Mouse (Mus musculus) lung, postnatal 0 days (tissue): ENCODE results near the gene Ndufaf8. TPM values are rescaled to one million over a fixed set of nuclear protein-coding genes. Genes with fewer than 3 reads are reported as not detected.
A peak's percentile ranks its signal among the peaks of the same experiment; 100 is the strongest.

Experiments
- ATAC-seq: fragments of 200-750 bp; cut with Nextera tagmentation; 2 replicates; pipeline ENCODE4 v1.8.0; 2017; ENCODE audit warnings: moderate library complexity
- DNase-seq: peaks from one replicate; pipeline ENCODE4 v3.0.0-alpha.2; 2016; ENCODE audit warnings: low spot score
- H3K27ac ChIP-seq: fragments of 300-500 bp; sonication (generic); 2 replicates; pipeline ENCODE4 v1.5.1; 2014; ENCODE audit warnings: antibody characterized with exemption, mild to moderate bottlenecking, low read length, mixed read lengths
- H3K27me3 ChIP-seq: fragments of 300-500 bp; sonication (generic); replicated peaks from 2 replicates; pipeline ENCODE4 v1.6.1; 2014; ENCODE audit warnings: low read length, mixed read lengths; ENCODE audit not compliant: insufficient read depth
- H3K36me3 ChIP-seq: fragments of 300-500 bp; sonication (generic); 2 replicates; pipeline ENCODE4 v1.6.1; 2014; ENCODE audit warnings: low read length, mixed read lengths; ENCODE audit not compliant: insufficient read depth
- H3K4me1 ChIP-seq: fragments of 300-500 bp; sonication (generic); 2 replicates; pipeline ENCODE4 v1.6.1; 2014; ENCODE audit warnings: antibody characterized with exemption, low read depth, low read length, mixed read lengths; ENCODE audit not compliant: insufficient read depth
- H3K4me2 ChIP-seq: fragments of 300-500 bp; sonication (generic); replicated peaks from 2 replicates; pipeline ENCODE4 v1.6.1; 2014; ENCODE audit warnings: low read depth, mild to moderate bottlenecking, low read length, moderate library complexity, mixed read lengths
- H3K4me3 ChIP-seq: fragments of 300-500 bp; sonication (generic); 2 replicates; pipeline ENCODE4 v1.5.1; 2014; ENCODE audit warnings: low read depth, low read length
- H3K9ac ChIP-seq: fragments of 300-500 bp; sonication (generic); replicated peaks from 2 replicates; pipeline ENCODE4 v1.6.1; 2014; ENCODE audit warnings: low read depth, mild to moderate bottlenecking
- H3K9me3 ChIP-seq: fragments of 300-500 bp; sonication (generic); 2 replicates; pipeline ENCODE4 v1.6.1; 2016; ENCODE audit warnings: low read length, mixed read lengths
- CTCF ChIP-seq: IDR thresholded peaks from 2 replicates; pipeline ENCODE4 v1.5.1; 2016; ENCODE audit warnings: antibody characterized with exemption, mild to moderate bottlenecking
- EP300 ChIP-seq: IDR thresholded peaks from 2 replicates; pipeline ENCODE4 v1.6.1; 2016; ENCODE audit warnings: antibody characterized with exemption, mild to moderate bottlenecking, control low read depth
- WGBS: fragments of 180-500 bp; shearing (Covaris S2); extraction: QIAGEN DNeasy Blood & Tissue Kit; methylation state at CpG from one replicate; pipeline ENCODE4 v1.1.7; 2014; 5-methylcytosine and 5-hydroxymethylcytosine counted together
- polyA plus RNA-seq: library from polyadenylated mRNA; unstranded; fragments of >200 nt; fragmentation: Nextera tagmentation; extraction: Ambion mirVana; gene quantifications from 2 replicates; pipeline ENCODE4 v1.2.1, GENCODE M21; 2015

The Ndufaf8 gene
- polyA plus RNA-seq, 1 experiment from 2014 or later: 76.9 TPM

DNA sequence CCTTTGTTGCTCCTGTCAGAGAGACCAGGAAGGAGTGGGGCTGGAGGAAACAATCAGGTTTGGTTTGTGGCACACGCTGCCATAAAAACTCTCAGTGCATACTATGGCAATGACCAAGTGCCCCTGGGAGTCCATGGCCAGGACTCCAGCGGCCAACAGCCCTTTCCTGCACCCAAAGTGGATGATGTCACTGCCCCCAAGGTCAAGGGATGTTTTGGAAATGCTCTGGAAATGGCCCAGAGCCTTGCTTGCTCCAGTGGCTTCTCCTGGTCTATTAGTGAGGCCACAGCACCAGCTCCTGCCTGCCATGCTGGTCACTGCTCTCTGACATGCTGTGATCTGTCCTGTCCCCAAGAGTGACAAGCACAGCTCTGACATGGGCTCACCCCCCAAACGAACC is 22.5 kb upstream of the Ndufaf8 start:
- Histone ChIP-seq H3K27ac (no peak overlapping the region), H3K4me2 (no peak overlapping the region), H3K36me3 (peaks cover 7% of the 10 kb centered on the region; the same call in 1 of the 2 replicates), H3K4me3 (no peak overlapping the region), H3K9ac (no peak overlapping the region), H3K9me3 (no peaks in the 10 kb centered on the region), H3K27me3 (no peaks in the 10 kb centered on the region), H3K4me1 (no peaks in the 10 kb centered on the region)
- ATAC-seq (no peak), DNase-seq (no peak)
- 57% methylated on average over 3 of the region's 3 CpGs for WGBS
- TF ChIP-seq EP300: no peak
- no peak for TF ChIP-seq CTCF

GRCm38 (mm10) chr11:120080282-120080681 is 18.4 kb upstream of the Ndufaf8 start:
- WGBS: 70% methylated on average over 6 of the region's 6 CpGs

GRCm38 (mm10) chr11:120085891-120086627 is 12.7 kb upstream of the Ndufaf8 start:
- 0 out of 2 replicates have a peak overlapping the region, but pooled peaks have one; percentile 32 for H3K27ac ChIP-seq
- peaks cover 5% of the 10 kb centered on the region; the same call in 1 of the 2 replicates for H3K4me1 ChIP-seq
- ATAC-seq (peak; percentile 43), DNase-seq (peak; percentile 48)
- H3K4me2 ChIP-seq: peak overlapping the region; percentile 96
- TF ChIP-seq CTCF (0 out of 2 replicates have a peak, but pooled peaks have one; percentile 10), EP300 (no peak)
- peak overlapping the region; percentile 64 for H3K9ac ChIP-seq
- H3K4me3 ChIP-seq: peak overlapping the region; percentile 82
- H3K36me3 ChIP-seq: no peaks in the 10 kb centered on the region
- no peaks in the 10 kb centered on the region for H3K27me3 ChIP-seq
- H3K9me3 ChIP-seq: no peaks in the 10 kb centered on the region
- WGBS: 2% methylated on average over 20 of the region's 25 CpGs

More at GRCm38 (mm10) chr11:120080282-120080681, 18.4 kb upstream of the Ndufaf8 start:
- ATAC-seq (no peak), DNase-seq (peak; percentile 50)
- Histone ChIP-seq H3K9me3 (no peaks in the 10 kb centered on the region), H3K4me1 (no peaks in the 10 kb centered on the region), H3K36me3 (peaks cover 7% of the 10 kb centered on the region; the same call in 1 of the 2 replicates), H3K27ac (no peak overlapping the region), H3K4me2 (no peak overlapping the region), H3K27me3 (no peaks in the 10 kb centered on the region), H3K4me3 (no peak overlapping the region), H3K9ac (no peak overlapping the region)
- no peak for TF ChIP-seq EP300
- no peak for TF ChIP-seq CTCF

DNA sequence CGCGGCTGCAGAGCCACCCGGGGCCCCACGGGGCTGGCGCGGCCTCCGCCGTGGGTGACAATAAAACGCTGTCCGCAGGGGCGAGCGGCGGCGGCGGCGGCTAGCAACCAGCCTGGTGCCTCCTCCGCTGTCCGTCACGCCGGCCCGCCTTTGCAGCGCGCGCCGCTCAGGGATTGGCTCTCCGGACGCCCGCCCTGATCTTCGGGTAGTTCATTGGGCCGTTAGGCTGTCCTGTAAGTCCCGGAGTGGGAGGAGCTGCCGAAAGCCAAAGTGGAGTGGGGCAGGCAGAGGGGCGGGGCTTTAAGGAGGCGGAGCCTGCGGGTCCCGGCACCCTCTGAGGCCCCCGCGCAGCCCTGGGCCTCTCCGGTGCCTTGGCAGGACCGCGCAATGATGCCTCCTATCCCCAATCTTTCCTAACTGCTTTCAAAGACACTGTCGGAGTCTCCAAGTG is 12.0 kb upstream of the Ndufaf8 start, which contains the start of gene Cep131:
Gene Cep131, minus strand, starts transcription at position 126 of the 451 bp plus-strand sequence.
- Histone ChIP-seq H3K4me3 (peak within 1 kb of the TSS; percentile 82), H3K36me3 (peaks cover 2% of the 10 kb centered on the region; the same call in 1 of the 2 replicates), H3K27me3 (no peaks in the 10 kb centered on the region), H3K4me2 (peak within 1 kb of the TSS; percentile 96), H3K4me1 (peaks cover 5% of the 10 kb centered on the region; the same call in 1 of the 2 replicates), H3K27ac (0 out of 2 replicates have a peak within 1 kb of the TSS, but pooled peaks have one; percentile 32), H3K9ac (peak within 1 kb of the TSS; percentile 64), H3K9me3 (no peaks in the 10 kb centered on the region)
- under 1% methylated on average over 28 of the region's 42 CpGs for WGBS
- TF ChIP-seq CTCF (no peak), EP300 (no peak)
- DNase-seq: peak; percentile 99
- ATAC-seq: peak; percentile 100

- no peaks in the 10 kb centered on the region for H3K9me3 ChIP-seq
- ATAC-seq (no peak), DNase-seq (no peak)
- no peak for TF ChIP-seq CTCF
- no peak for TF ChIP-seq EP300
- no peak overlapping the region for H3K4me3 ChIP-seq
- no peak overlapping the region for H3K9ac ChIP-seq
- H3K4me1 ChIP-seq: peaks cover 5% of the 10 kb centered on the region; the same call in 1 of the 2 replicates
- no peak overlapping the region for H3K27ac ChIP-seq
- WGBS: 86% methylated on average over 4 of the region's 4 CpGs
- H3K4me2 ChIP-seq: no peak overlapping the region
- H3K36me3 ChIP-seq: peaks cover 18% of the 10 kb centered on the region
- no peaks in the 10 kb centered on the region for H3K27me3 ChIP-seq
These were observed 8.1 kb upstream of the Ndufaf8 start for GRCm38 (mm10) chr11:120090661-120091060.

DNA sequence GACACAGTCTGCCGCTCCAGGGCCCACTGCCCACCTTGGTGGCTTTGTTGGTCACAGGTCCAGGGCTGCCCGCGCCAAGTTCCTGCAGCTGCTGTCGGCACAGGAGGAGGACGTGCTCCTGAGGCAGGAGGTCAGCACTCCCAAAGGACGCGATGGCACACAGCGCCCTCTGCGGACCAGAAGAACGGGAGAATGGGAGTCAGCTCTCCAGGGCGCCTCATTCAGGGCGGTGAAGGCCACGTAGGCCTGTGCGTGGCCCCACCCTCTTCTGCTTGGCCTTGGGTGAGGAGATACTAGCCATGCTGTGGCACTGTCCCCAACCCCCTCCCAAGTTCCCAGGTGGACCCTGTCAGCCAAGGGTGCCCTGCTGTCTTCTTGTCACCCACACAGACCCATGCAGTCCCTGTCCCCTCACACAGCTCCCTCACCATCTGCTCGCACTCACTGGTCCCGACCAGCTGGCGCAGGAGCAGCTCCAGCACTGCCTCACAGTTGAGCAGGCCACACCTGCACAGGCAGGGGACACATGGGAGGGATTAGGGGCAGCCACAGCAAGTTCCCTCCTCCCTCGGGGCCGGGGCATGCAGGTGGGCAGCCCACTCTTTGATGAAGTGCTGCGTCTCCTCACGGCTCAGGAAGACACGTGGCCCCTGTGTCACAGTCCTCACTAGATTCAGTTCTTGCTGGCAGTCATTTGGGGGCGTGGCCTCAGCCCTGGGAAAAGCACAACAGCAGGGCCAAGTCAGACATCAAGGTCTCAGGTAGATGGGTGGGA is 5.7 kb upstream of the Ndufaf8 start:
- Histone ChIP-seq H3K36me3 (peaks cover 18% of the 10 kb centered on the region), H3K27ac (no peak overlapping the region), H3K9ac (no peak overlapping the region), H3K4me1 (peaks cover 5% of the 10 kb centered on the region; the same call in 1 of the 2 replicates), H3K4me2 (no peak overlapping the region), H3K9me3 (no peaks in the 10 kb centered on the region), H3K4me3 (no peak overlapping the region), H3K27me3 (no peaks in the 10 kb centered on the region)
- TF ChIP-seq EP300: no peak
- peak; percentile 29; the same call in 1 of the 2 replicates for TF ChIP-seq CTCF
- DNase-seq (no peak), ATAC-seq (no peak)
- 79% methylated on average over 23 of the region's 23 CpGs for WGBS
